Mouse (Mus musculus): ENCODE results near the gene Nab2. TPM values are rescaled to one million over a fixed set of nuclear protein-coding genes. Genes with fewer than 3 reads are reported as not detected.
A peak's percentile ranks its signal among the peaks of the same experiment; 100 is the strongest.
"Not testable (repeated sequence)": the region's sequence is repeated elsewhere in the genome, so short reads cannot be mapped to it uniquely, and the experiment has no call there.

Nab2 gene
- total RNA-seq, 2 experiments from 2014 or later, result 3.1 TPM; not detected in 1

DNA sequence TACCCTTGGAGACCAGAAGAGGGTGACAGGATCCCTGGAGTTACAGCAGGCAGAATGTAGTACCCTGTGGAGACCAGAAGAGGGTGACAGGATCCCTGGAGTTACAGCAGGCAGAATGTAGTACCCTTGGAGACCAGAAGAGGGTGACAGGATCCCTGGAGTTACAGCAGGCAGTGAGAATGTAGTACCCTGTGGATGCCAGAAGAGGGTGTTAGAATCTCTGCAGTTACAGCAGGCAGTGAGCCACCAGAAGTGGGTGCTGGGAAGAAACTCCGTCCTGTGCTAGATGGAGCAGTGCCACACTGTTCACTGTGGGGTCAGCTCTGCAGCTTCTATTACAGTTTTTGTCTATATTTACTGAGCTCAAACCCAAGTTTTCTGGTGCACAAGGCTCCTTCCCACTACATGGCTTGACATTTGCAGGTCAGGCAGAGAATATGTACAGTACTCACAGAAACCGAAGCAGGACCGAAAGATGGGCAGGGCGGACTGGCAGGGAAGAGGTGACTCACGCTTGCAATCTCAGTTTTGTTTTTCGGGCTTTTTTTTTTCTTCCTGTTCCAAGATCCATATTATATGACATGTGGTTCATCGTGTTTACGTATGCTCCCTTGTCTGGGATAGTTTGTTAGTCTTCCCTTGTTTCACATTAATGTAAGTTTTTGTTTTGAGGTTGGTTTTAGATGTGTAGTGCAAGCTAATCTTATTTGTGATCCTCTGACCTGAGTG is 6.6 kb upstream of the Nab2 start:
- ATAC-seq (replicated peaks; ENCODE audit: low FRiP score, poor library complexity, severe bottlenecking), result peak; percentile 75

DNA sequence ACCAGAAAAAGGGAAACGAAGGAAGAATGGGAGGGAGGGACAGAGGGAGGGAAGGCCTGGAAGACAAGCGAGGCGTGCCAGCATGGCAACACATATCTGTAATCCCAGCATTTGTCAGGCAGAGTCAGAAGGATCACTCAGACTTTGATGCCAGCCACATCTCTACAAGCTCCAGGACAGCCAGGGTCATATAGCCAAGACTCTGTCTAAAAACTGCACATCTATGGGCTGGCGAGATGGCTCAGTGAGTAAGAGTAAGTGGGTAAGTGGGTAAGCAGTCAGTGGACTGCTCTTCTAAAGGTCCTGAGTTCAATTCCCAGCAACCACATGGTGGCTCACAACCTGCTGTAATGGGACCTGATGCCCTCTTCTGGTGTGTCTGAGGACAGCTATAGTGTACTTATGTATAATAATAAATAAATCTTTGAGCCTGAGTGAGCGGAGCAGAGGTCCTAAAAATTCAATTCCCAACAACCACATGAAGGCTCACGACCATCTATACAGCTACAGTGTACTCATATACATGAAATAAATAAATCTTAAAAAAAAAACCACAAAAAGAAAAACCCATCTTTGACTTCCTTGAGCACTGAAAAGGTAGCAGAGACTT is 5.8 kb upstream of the Nab2 start:
- no peak for ATAC-seq (replicated peaks; ENCODE audit: low FRiP score, poor library complexity, severe bottlenecking)

DNA sequence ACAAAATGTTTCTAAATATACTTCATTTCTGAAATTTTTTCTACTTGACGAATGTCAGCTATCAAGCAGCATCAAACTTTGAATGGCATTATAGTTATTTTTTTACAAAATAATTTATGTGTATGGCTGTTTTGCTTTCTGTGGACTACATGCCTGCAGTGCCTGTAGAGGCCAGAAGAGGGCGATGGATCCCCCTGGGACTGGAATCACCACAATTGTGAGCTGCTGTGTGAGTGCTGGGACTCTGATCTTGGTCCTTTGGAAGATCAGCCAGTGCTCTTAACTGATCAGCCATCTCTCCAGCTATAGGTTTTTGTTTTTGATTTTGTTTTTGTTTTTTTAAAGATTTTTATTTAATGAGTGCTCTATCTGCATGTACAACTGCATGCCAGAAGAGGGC is 2.9 kb upstream of the Nab2 start:
- ATAC-seq (replicated peaks; ENCODE audit: low FRiP score, poor library complexity, severe bottlenecking), result no peak

DNA sequence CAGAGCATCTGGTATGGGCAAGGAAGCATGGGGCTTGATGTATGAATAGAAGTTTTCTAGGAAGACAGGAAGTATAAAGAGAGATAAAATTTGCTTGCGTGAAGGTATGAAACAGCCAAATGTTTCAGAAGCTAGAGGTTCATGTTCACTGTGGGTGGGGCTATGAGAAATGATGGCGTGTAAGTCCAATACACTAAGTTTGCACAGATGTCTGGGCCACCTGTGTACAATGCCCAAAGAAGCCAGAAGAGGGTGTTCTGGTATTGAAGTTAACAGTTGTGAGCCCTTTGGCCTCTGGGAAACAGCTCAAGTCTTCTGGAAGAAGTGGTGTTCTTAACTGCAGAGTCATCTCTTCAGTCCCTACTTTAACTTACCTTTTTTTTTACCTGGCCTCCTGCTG is 1.8 kb upstream of the Nab2 start:
- ATAC-seq (replicated peaks; ENCODE audit: low FRiP score, poor library complexity, severe bottlenecking), result no peak

DNA sequence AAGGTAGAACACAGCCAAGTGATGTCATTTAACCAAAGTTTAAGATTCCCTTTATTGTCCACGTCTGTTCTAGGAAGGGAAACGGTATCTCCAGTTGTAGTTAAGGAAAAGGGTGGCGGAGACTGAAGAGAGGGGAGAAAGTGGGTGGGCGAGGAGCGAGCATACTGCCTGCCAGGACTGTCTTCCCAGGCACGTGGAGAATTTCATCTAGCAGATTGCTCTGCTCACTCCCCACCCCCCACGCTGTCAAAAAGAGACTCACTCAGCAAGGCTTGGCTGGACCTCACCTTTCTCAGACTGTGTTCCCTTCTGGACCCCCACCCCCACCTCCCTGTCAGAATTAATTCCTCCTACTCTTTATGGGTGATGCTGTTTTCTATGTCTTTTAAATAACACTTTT is 802 bp upstream of the Nab2 start:
- no peak for ATAC-seq (replicated peaks; ENCODE audit: low FRiP score, poor library complexity, severe bottlenecking)

DNA sequence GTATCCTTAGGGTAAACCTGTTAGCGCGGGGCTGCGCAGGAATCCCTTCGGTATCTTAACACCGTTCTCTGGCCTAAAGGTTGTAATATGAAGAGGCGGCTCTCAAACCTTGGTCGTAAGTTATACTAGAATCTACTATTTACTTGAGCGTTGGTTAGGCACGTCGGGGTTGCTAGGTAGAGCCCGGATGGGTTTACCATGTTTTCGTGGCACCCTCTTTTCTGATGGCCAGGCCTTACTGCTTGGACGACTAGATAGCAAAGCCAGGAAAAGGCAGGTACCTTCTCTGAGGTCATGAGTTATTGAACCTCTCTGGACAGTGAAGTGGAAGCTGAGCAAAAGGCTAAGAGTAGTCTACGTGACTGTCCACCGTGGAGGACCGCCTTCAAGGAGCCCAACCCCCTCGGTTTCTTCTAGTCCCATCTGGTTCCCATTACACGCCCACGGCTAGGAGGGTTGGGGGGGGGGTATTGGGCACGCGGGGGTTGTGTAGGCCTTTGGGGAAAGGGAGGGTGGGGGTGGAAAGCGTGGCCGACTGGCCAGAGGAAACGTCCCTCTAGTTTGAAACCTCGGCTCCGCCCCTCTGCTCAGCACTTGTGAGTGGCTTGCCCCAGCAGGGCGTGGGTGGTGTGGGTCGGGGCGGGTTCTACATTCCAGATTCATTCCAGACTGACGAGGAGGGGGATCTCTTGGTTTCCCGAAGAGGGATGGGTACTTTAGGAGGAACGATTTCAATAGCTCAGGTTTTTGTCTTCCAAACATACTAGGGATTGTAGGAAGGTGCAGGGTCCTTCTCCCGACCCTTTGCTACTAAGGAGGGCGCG is 887 bp downstream of the Nab2 start:
- no peak for ATAC-seq (replicated peaks; ENCODE audit: low FRiP score, poor library complexity, severe bottlenecking)

DNA sequence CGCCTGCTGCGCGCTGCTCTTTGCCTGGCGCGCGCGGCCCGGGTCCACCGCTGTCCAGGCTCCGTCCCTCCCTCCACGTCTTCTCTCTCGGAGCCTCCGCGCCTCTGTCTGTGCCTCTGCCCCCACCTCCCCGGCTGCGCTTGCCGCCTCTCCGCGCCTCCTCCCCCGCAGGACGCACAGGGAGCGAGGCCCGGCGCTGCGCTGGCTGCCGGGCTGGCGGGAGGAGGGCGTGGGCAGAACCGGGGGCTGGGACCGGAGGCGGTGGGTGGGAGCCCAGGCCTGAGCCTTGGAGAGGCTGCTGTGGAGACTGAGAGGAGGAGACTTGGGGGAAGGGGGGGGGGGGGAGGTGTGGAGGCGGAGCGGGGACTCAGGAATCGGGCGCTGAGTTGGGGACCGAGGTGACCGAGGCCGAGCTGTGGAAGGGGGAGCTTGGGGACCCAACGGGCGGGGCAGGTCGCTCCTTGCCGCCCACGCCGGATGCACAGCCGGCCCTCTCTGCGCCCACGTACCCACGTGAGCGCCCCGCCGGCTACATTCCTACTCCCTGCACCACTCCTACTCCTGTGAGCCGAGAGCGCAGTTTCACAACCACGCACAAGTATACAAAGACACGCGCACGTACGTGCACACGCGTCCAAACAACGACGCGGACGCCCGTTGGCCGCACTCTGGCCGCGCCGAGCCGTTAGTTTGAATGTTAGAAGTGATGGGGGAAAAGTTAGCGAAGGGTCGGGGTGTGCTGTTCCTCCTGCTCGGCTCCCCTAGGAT is 1.7 kb downstream of the Nab2 start, which contains the start of gene Nemp1:
Gene Nemp1, plus strand, starts transcription at position 401 of the 768 bp plus-strand sequence.
- no peak for ATAC-seq (replicated peaks; ENCODE audit: low FRiP score, poor library complexity, severe bottlenecking)

DNA sequence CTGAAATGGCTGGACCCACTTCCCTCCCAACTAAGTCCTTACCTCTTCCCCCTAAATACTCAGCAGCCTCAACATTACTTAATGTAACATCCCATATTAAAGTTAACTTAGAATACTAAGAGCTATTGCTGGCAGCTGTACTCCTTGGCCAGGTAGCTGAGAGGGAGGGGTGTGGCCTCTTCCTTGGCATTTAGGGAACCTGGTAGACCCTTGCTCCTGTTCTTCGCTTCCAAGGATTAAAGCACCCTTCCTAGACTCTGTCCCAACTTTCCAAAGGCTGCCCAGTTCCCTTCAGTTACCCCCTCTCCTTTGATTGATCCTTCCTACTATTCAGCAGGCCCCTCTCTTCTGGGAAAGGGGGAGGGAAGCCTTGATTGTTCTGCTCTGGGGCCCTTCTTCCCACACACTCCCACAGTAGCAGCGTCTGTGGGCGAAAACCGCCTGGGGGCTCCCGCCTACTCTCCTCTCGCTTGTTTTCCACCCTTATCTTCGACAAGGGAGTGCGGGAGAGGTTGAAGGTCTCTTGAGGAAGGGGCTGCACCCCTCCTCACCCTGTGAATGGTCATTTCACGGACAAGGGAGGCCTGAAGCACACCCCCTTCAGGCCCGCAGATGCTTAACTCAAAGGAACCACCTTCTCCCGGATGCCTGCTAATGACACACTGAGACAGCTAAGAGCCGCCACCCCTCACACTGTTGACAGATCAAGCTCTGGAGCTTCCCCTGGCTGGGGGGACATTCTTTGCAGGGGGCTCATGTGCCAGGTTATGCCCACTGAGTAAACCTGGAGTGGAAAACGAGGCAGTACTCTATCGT is 2.8 kb downstream of the Nab2 start:
- ATAC-seq (replicated peaks; ENCODE audit: low FRiP score, poor library complexity, severe bottlenecking), result no peak

DNA sequence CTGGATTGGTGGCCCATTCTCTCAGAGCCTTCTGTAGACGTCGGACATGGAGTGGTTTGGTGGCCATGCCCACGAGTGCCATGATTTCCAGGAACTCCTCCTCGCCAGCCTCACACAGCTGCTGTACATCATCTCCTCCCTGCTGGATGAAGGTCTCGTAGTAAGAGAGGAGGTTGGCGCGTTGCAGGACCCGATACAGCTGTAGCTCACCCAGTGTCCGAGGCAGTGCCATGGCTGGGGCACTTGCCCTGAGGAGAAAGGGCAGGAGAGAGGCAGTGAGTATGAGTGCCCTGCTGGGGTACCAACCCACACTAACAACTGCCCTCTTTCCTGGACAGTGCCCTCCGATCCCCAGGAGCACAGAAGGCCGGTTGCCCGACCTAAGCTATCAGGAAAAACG is 3.5 kb downstream of the Nab2 start:
- no peak for ATAC-seq (replicated peaks; ENCODE audit: low FRiP score, poor library complexity, severe bottlenecking)

DNA sequence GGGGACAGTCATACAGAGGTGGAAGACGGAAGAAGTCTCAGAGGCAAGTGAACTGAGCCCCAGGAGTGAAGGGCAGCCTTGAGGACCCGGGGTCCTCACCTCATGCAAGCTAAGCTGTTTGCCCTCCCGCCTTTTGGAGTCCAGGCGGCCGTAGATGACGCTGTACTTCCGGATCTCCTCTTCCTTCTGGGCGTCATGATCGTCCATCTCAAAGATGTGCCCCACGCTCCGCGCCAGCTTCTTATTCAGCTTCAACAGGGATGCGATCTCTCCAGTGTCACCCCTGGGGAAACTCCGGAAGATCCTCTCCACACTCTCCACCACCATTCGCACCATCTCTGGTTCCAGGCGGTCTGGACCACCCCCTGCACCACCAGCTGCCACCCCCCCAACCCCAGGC is 4.2 kb downstream of the Nab2 start:
- ATAC-seq (replicated peaks; ENCODE audit: low FRiP score, poor library complexity, severe bottlenecking), result no peak

DNA sequence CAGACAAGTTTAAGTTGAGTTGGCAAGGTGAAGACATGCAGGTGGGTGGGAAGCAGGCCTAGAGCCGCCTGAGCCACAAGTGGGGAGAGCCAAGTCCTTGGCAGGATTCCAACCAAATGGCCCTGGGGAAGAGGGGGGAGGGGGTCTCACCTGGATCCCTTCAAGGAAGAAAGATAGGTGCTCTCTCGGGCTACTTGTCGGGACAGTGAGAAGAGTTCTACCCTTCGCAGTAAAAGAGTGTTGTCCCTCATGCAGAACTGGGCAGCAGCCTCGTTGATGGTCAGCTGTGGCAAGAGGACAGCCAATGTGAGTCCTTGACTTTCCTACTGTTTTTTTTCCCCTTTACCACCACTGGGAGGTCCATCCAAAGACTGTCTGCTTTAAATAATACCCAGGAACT is 4.8 kb downstream of the Nab2 start:
- ATAC-seq (replicated peaks; ENCODE audit: low FRiP score, poor library complexity, severe bottlenecking), result no peak

DNA sequence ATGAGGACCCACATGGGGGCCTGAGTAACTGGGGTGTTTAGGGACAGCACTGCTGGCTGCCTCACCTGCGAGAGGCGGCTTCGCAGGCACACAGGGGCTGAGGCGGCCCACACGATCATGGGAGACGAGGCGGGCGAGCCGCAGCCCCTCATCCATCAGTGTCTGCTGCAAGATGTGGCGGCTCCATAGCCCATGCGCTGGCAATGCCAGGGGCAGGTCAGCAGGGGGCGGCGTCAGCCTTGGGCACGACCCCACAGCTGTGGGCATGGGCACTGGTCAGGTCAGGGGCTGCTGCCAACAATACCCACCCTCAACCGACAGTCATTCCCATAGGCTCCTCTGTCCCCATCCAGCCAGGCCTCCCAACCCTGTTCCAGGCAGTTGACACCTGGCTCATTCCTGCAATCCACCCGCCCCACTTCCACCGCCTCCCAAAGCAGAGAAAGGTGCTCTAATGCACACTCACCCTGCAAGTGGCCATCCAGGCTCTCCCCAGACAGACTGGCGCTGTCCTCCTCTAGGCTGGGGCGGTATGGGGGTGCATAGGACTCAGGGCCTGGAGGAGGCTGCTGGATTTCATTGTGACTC is 5.6 kb downstream of the Nab2 start:
- 0 out of 2 replicates have a peak, but pooled peaks have one; percentile 33 for ATAC-seq (replicated peaks; ENCODE audit: low FRiP score, poor library complexity, severe bottlenecking)

DNA sequence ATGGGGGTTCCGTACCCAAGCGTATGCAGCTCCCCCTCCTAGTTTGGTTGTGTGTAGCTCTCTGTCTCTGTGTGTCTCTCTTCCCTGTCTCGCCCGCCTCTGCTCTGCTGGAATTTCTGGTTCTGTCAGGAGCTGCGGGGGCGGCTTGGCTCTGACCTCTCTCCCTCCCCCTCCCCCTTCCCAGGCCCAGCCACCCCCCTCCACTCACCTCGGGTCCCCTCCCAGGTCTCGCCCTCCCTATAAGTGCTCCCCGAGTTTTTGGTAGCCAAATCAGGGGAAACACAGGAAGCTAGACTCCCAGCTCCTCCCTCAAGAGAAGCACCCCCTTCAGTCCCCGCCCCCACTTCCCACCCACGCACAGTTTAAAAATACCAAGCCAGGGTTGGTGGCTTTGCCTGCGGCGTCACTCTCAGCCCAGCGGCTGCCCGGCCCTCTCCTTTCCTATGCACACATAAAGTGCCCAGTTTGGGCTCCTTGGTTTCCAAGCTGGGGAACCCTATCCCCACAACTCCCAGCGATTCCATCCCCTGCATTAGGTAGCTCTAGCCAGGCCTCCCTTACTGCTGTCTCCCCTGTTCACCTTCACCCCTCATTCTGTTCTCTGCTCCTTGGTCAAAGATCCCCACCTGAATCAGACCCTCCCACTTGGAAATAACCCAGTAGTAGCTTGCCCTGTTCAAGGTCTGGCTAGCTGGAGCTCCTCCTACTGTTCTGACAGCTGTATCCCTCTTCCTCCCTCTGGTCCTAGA is 6.3 kb downstream of the Nab2 start:
- no peak for ATAC-seq (replicated peaks; ENCODE audit: low FRiP score, poor library complexity, severe bottlenecking)

DNA sequence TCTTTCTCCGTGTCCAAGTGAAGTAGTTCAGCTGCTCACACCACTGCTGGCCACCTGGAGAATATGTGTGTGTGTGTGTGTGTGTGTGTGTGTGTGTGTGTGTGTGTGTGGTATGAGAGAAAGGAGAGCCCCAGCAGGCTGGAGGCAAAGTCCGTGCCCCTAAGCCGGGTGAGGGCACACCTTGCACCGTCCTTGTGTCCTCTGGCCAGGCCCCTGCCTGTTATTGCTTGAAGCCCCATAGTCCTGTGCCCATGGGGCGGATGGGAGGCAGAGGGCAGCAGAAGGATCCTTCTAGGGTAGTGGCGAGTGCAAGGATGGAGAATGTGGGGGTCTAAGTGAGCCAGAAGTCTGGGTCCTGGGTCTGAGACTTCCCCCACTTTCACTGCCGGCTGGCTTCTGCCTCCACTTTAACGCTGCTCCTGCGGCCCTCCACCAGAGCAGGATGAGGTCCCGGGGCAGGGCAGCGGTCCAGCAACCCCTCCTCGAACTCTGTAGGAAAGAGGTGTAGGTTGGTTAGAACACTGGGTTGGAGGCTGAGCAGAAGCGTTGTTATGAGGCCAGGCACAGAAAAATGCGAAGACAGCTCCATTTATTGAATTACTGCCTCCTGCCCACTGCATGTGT is 7.0 kb downstream of the Nab2 start:
- no peak for ATAC-seq (replicated peaks; ENCODE audit: low FRiP score, poor library complexity, severe bottlenecking)

DNA sequence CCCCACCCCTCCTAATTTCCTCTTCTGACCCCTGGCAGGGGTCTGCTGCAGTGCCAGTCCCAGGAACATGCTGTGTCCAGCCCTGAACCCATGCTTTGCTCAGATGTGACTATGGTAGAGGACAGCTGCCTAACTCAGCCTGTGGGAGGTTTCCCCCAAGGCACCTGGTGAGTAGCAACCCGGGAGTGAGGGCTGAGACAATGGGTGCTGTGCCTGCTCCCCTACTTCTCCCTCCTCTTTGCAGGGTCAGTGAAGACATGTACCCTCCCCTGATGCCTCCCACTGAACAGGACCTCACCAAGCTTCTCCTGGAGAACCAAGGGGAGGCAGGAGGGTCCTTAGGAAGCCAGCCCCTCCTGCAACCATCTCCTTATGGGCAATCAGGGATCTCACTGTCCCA is 8.8 kb downstream of the Nab2 start:
- no peak for ATAC-seq (replicated peaks; ENCODE audit: low FRiP score, poor library complexity, severe bottlenecking)

DNA sequence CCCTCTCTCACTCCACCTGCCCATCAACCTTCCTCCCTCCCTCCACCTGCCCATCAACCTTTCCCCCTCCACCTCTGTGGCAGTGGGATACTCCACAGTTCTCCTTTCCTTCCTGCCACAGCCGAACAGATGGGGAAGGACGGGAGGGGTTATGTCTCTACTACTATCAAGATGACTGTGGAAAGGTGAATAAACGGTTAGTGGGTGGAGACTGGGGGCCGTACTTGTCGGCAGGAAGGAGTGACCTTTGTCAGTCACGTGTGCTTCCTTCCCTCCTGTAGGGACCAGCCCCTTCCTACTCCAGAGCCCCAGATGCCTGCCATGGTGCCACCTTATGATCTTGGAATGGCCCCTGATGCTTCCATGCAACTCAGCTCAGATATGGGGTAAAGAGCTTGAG is 10.3 kb downstream of the Nab2 start:
- ATAC-seq (replicated peaks; ENCODE audit: low FRiP score, poor library complexity, severe bottlenecking), result no peak

DNA sequence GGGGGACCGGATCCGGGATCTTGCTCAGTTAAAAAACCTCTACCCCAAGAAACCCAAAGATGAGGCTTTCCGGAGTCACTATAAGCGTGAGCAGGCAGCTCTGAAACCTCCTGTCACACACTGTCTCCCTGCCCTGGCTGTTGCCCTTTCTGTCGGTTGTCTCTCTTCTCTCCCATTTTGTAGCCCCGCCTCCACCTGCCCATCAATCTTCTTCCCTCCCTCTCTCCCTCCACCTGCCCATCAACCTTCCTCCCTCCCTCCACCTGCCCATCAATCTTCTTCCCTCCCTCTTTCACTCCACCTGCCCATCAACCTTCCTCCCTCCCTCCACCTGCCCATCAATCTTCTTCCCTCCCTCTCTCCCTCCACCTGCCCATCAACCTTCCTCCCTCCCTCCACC is 10.8 kb downstream of the Nab2 start:
- not testable (repeated sequence) for ATAC-seq (replicated peaks; ENCODE audit: low FRiP score, poor library complexity, severe bottlenecking)

Measured in erythroid progenitor cell, adult 5-6 weeks (primary cell).